Mouse (Mus musculus) heart, adult 2 months (tissue): Measurements from ENCODE around the gene Sik1.

Experiments
- CTCF ChIP-seq: fragments of 200-600 bp; IDR thresholded peaks from 2 replicates; pipeline ENCODE4 v1.8.1; 2022; ENCODE audit warnings: antibody characterized with exemption, mild to moderate bottlenecking, moderate library complexity
- EP300 ChIP-seq: fragments of 200-500 bp; IDR thresholded peaks from 2 replicates; pipeline ENCODE4 v1.6.1; 2011; ENCODE audit warnings: low read depth, low read length, control low read depth; ENCODE audit not compliant: insufficient read depth
- POLR2A ChIP-seq: fragments of 200-500 bp; IDR thresholded peaks from 2 replicates; pipeline ENCODE4 v1.6.1; 2011; ENCODE audit warnings: mild to moderate bottlenecking, low read depth, low read length, control low read depth; ENCODE audit not compliant: insufficient read depth

GRCm38 (mm10) chr17:31842930-31843822, 12.4 kb downstream of the Sik1 start:
- TF ChIP-seq CTCF (no peak), POLR2A (no peak), EP300 (no peak)
